Mouse (Mus musculus) kidney, postnatal 0 days (tissue): ENCODE data around the gene Rap1gap. TPM values are rescaled to one million over a fixed set of nuclear protein-coding genes. Genes with fewer than 3 reads are reported as not detected.

ENCODE experiments used
- ATAC-seq: fragments of 200-750 bp; cut with Nextera tagmentation; replicated peaks from 2 replicates; pipeline ENCODE4 v1.8.0; 2017; ENCODE audit warnings: low read depth, moderate number of reproducible peaks, moderate TSS enrichment, moderate library complexity; ENCODE audit not compliant: low FRiP score
- DNase-seq: peaks from one replicate; pipeline ENCODE4 v3.0.0-alpha.2; 2016; ENCODE audit warnings: low spot score
- H3K27ac ChIP-seq: fragments of 300-500 bp; sonication (generic); 2 replicates; pipeline ENCODE4 v1.5.1; 2014; ENCODE audit warnings: mild to moderate bottlenecking
- H3K27me3 ChIP-seq: fragments of 300-500 bp; sonication (generic); 2 replicates; pipeline ENCODE4 v1.6.1; 2014; ENCODE audit warnings: low read length, mixed read lengths; ENCODE audit not compliant: insufficient read depth
- H3K36me3 ChIP-seq: fragments of 300-500 bp; sonication (generic); 2 replicates; pipeline ENCODE4 v1.6.1; 2014; ENCODE audit warnings: low read length, mixed read lengths; ENCODE audit not compliant: insufficient read depth
- H3K4me1 ChIP-seq: fragments of 300-500 bp; sonication (generic); replicated peaks from 2 replicates; pipeline ENCODE4 v1.6.1; 2014; ENCODE audit warnings: antibody characterized with exemption, low read length, mixed read lengths; ENCODE audit not compliant: insufficient read depth
- H3K4me2 ChIP-seq: fragments of 300-500 bp; sonication (generic); 2 replicates; pipeline ENCODE4 v1.6.1; 2014; ENCODE audit warnings: mild to moderate bottlenecking, low read length, moderate library complexity, mixed read lengths
- H3K4me3 ChIP-seq: fragments of 300-500 bp; sonication (generic); replicated peaks from 2 replicates; pipeline ENCODE4 v1.5.1; 2014; ENCODE audit warnings: low read depth, low read length
- H3K9ac ChIP-seq: fragments of 300-500 bp; sonication (generic); 2 replicates; pipeline ENCODE4 v1.6.1; 2014; ENCODE audit warnings: low read depth, low read length
- H3K9me3 ChIP-seq: fragments of 300-500 bp; sonication (generic); replicated peaks from 2 replicates; pipeline ENCODE4 v1.6.1; 2016; ENCODE audit warnings: low read length, inconsistent platforms, mixed read lengths
- CTCF ChIP-seq: IDR thresholded peaks from 2 replicates; pipeline ENCODE4 v1.5.1; 2016; ENCODE audit warnings: antibody characterized with exemption, low read depth, mild to moderate bottlenecking, moderate library complexity
- WGBS: fragments of 180-500 bp; shearing (Covaris S2); extraction: QIAGEN DNeasy Blood & Tissue Kit; methylation state at CpG from one replicate; pipeline ENCODE4 v1.1.7; 2014; 5-methylcytosine and 5-hydroxymethylcytosine counted together
- polyA plus RNA-seq: library from polyadenylated mRNA; unstranded; fragments of >200 nt; fragmentation: Nextera tagmentation; extraction: Ambion mirVana; gene quantifications from 2 replicates; pipeline ENCODE4 v1.2.1, GENCODE M21; 2015

Gene Rap1gap
- polyA plus RNA-seq, 1 experiment from 2014 or later, result 30.6 TPM

- Histone ChIP-seq H3K36me3 (no peaks in the 10 kb centered on the region), H3K27ac (no peak overlapping the region), H3K4me1 (no peaks in the 10 kb centered on the region), H3K4me3 (no peak overlapping the region), H3K9me3 (no peaks in the 10 kb centered on the region), H3K9ac (no peak overlapping the region), H3K27me3 (no peaks in the 10 kb centered on the region), H3K4me2 (no peak overlapping the region)
- TF ChIP-seq CTCF, result peak; percentile 86
- DNase-seq (peak; percentile 82), ATAC-seq (no peak)
- 8% methylated on average over 11 of the region's 11 CpGs for WGBS
Measured at GRCm38 (mm10) chr4:137676057-137676456, 11.5 kb downstream of the Rap1gap start.

GRCm38 (mm10) chr4:137676700-137677484 is 12.4 kb downstream of the Rap1gap start:
- DNase-seq, result no peak
- no peak for TF ChIP-seq CTCF
- no peaks in the 10 kb centered on the region for H3K36me3 ChIP-seq
- ATAC-seq, result no peak
- peaks cover 7% of the 10 kb centered on the region; the same call in 1 of the 2 replicates for H3K4me1 ChIP-seq
- H3K9me3 ChIP-seq, result no peaks in the 10 kb centered on the region
- H3K9ac ChIP-seq, result no peak overlapping the region
- H3K4me3 ChIP-seq, result no peak overlapping the region
- no peak overlapping the region for H3K27ac ChIP-seq
- 0 out of 2 replicates have a peak, but pooled peaks cover 3% of the 10 kb centered on the region for H3K27me3 ChIP-seq
- 59% methylated on average over 13 of the region's 13 CpGs for WGBS
- no peak overlapping the region for H3K4me2 ChIP-seq

GRCm38 (mm10) chr4:137677906-137678305 is 13.4 kb downstream of the Rap1gap start:
- Histone ChIP-seq H3K27me3 (0 out of 2 replicates have a peak, but pooled peaks cover 5% of the 10 kb centered on the region), H3K4me3 (no peak overlapping the region), H3K36me3 (no peaks in the 10 kb centered on the region), H3K27ac (no peak overlapping the region), H3K9me3 (no peaks in the 10 kb centered on the region), H3K4me1 (peaks cover 7% of the 10 kb centered on the region; the same call in 1 of the 2 replicates), H3K9ac (no peak overlapping the region), H3K4me2 (no peak overlapping the region)
- no peak for TF ChIP-seq CTCF
- WGBS, result 78% methylated on average over 5 of the region's 5 CpGs
- DNase-seq (no peak), ATAC-seq (no peak)

- Histone ChIP-seq H3K9ac (no peak overlapping the region), H3K27me3 (0 out of 2 replicates have a peak, but pooled peaks cover 5% of the 10 kb centered on the region), H3K4me3 (no peak overlapping the region), H3K27ac (no peak overlapping the region), H3K4me2 (no peak overlapping the region), H3K36me3 (no peaks in the 10 kb centered on the region), H3K4me1 (peaks cover 7% of the 10 kb centered on the region; the same call in 1 of the 2 replicates), H3K9me3 (no peaks in the 10 kb centered on the region)
- DNase-seq (no peak), ATAC-seq (no peak)
- no peak for TF ChIP-seq CTCF
- 75% methylated on average over 9 of the region's 9 CpGs for WGBS
Measured at GRCm38 (mm10) chr4:137678568-137678967, 14.0 kb downstream of the Rap1gap start.

- no peaks in the 10 kb centered on the region for H3K9me3 ChIP-seq
- TF ChIP-seq CTCF, result no peak
Measured at GRCm38 (mm10) chr4:137679979-137680550, 15.5 kb downstream of the Rap1gap start.

GRCm38 (mm10) chr4:137680721-137681120 is 16.2 kb downstream of the Rap1gap start:
- H3K4me3 ChIP-seq, result no peak overlapping the region
- DNase-seq, result no peak
- H3K27me3 ChIP-seq, result 0 out of 2 replicates have a peak, but pooled peaks cover 5% of the 10 kb centered on the region
- no peaks in the 10 kb centered on the region for H3K9me3 ChIP-seq
- 42% methylated on average over 7 of the region's 7 CpGs for WGBS
- H3K9ac ChIP-seq, result no peak overlapping the region
- no peak for TF ChIP-seq CTCF
- H3K4me1 ChIP-seq, result peaks cover 7% of the 10 kb centered on the region; the same call in 1 of the 2 replicates
- H3K27ac ChIP-seq, result no peak overlapping the region
- H3K4me2 ChIP-seq, result no peak overlapping the region
- no peaks in the 10 kb centered on the region for H3K36me3 ChIP-seq
- ATAC-seq, result no peak

More at GRCm38 (mm10) chr4:137679979-137680550, 15.5 kb downstream of the Rap1gap start:
- Histone ChIP-seq H3K4me2 (no peak overlapping the region), H3K9ac (no peak overlapping the region), H3K4me3 (no peak overlapping the region), H3K27me3 (0 out of 2 replicates have a peak, but pooled peaks cover 5% of the 10 kb centered on the region), H3K36me3 (no peaks in the 10 kb centered on the region), H3K4me1 (peaks cover 7% of the 10 kb centered on the region; the same call in 1 of the 2 replicates), H3K27ac (no peak overlapping the region)
- no peak for DNase-seq
- 86% methylated on average over 2 of the region's 2 CpGs for WGBS
- no peak for ATAC-seq
